Mouse (Mus musculus) forebrain, embryonic 16.5 days (tissue): ENCODE measurements at regions not wholly inside any gene's neighbourhood (a gene's known extent, or its start where the extent isn't known, plus 50 kb on each side); places are given as distances from the start of the nearest gene placed in this dataset.

Experiments
- ATAC-seq: fragments of 200-750 bp; cut with Nextera tagmentation; 2 replicates; pipeline ENCODE4 v1.8.0; 2017; ENCODE audit warnings: mild to moderate bottlenecking, moderate library complexity
- H3K27ac ChIP-seq: fragments of 300-500 bp; sonication (generic); 2 replicates; pipeline ENCODE4 v1.5.1; 2014; ENCODE audit warnings: low read length, control low read depth
- H3K27me3 ChIP-seq: fragments of 300-500 bp; sonication (generic); replicated peaks from 2 replicates; pipeline ENCODE4 v1.6.1; 2014; ENCODE audit warnings: low read length; ENCODE audit not compliant: control insufficient read depth, insufficient read depth
- H3K36me3 ChIP-seq: fragments of 300-500 bp; sonication (generic); 2 replicates; pipeline ENCODE4 v1.6.1; 2014; ENCODE audit not compliant: control insufficient read depth, insufficient read depth
- H3K4me1 ChIP-seq: fragments of 300-500 bp; sonication (generic); replicated peaks from 2 replicates; pipeline ENCODE4 v1.6.1; 2014; ENCODE audit warnings: low read length; ENCODE audit not compliant: control insufficient read depth, insufficient read depth
- H3K4me2 ChIP-seq: fragments of 300-500 bp; sonication (generic); 2 replicates; pipeline ENCODE4 v1.6.1; 2014; ENCODE audit warnings: mild to moderate bottlenecking, low read length, control low read depth
- H3K4me3 ChIP-seq: fragments of 300-500 bp; sonication (generic); replicated peaks from 2 replicates; pipeline ENCODE4 v1.5.1; 2014; ENCODE audit warnings: mild to moderate bottlenecking, low read length, control low read depth
- H3K9ac ChIP-seq: fragments of 300-500 bp; sonication (generic); replicated peaks from 2 replicates; pipeline ENCODE4 v1.6.1; 2014; ENCODE audit warnings: low read depth, low read length, control low read depth
- H3K9me3 ChIP-seq: fragments of 300-500 bp; sonication (generic); 2 replicates; pipeline ENCODE4 v1.6.1; 2016; ENCODE audit warnings: low read length; ENCODE audit not compliant: control insufficient read depth
- WGBS: fragments of 180-500 bp; shearing (Covaris S2); extraction: QIAGEN DNeasy Blood & Tissue Kit; methylation state at CpG from one replicate; pipeline ENCODE4 v1.1.7; 2014; 5-methylcytosine and 5-hydroxymethylcytosine counted together

DNA sequence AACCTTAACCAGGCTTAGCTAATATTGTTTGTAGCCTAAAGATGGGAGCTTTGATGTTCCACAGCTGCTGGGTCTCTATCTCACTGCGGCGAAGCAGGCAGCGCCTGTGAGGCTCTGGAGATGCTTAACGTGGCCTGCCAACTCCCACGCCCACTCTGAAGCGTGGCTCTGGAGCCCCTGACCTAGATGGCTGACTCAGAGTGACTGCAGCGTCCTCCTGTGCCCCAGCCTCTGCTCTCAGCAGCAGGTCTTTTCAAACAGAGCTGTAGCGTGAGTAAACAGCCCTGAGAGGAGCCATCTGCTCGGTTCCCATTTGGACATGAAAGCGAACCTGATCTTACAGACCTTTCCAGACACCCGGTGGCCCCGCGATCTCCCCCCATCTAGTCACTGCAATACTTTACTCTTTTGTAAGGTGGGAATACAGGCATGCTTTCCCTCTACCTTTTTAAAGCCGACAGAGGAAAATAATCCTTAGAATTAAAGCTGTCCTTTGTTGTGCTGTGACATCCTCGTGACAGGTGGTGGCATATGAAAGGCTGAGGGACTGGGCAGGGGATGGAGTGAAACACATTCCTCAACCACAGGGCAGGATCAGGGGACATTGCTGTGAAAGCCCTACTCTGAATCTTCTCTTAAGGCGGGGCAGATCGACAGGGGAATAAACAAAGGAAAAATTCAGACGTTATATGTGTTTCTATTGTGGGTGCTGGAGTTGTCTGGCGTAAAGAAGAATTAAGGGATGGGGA lies 1723.0 kb upstream of the Gm7489 start:
- peak; percentile 58 for ATAC-seq
- Histone ChIP-seq H3K27me3 (no peaks in the 10 kb centered on the region), H3K4me1 (peaks cover 15% of the 10 kb centered on the region), H3K36me3 (no peaks in the 10 kb centered on the region), H3K4me2 (peak overlapping the region; percentile 39), H3K9ac (peak overlapping the region; percentile 44), H3K27ac (peak overlapping the region; percentile 60; the same call in 1 of the 2 replicates), H3K4me3 (no peak overlapping the region), H3K9me3 (no peaks in the 10 kb centered on the region)
- 13% methylated on average over 19 of the region's 19 CpGs for WGBS

DNA sequence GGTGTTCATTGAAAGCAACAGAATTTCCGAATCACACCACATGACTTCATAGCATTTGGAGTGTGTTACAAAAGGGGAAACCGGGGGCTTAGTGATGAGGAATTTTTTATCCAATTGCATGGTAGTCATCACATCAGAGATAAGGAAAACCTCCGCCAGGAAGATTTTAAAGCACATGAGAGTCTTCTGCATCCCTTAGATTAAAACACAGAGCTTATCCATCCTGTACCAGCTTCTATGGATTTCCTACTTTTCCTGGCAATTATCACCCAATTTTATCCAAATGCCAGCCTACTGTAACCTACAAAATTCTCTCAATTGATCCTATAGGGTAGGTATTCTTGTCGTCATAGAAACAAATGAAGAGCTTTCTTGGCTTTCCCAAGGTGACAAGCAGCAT lies 1718.6 kb upstream of the Gm7489 start:
- H3K4me1 ChIP-seq, result peaks cover 8% of the 10 kb centered on the region
- H3K27me3 ChIP-seq, result no peaks in the 10 kb centered on the region
- no peak overlapping the region for H3K4me3 ChIP-seq
- ATAC-seq, result no peak
- no peak overlapping the region for H3K27ac ChIP-seq
- no peaks in the 10 kb centered on the region for H3K36me3 ChIP-seq
- no peaks in the 10 kb centered on the region for H3K9me3 ChIP-seq
- no peak overlapping the region for H3K9ac ChIP-seq
- no peak overlapping the region for H3K4me2 ChIP-seq
- WGBS, result 92% methylated on average over 4 of the region's 4 CpGs

GRCm38 (mm10) chr15:52166595-52167443 lies 1717.9 kb upstream of the Gm7489 start:
- no peaks in the 10 kb centered on the region for H3K9me3 ChIP-seq
- H3K27me3 ChIP-seq, result no peaks in the 10 kb centered on the region
- H3K27ac ChIP-seq, result no peak overlapping the region
- H3K4me3 ChIP-seq, result no peak overlapping the region
- H3K4me2 ChIP-seq, result no peak overlapping the region
- H3K36me3 ChIP-seq, result no peaks in the 10 kb centered on the region
- 74% methylated on average over 10 of the region's 10 CpGs for WGBS
- peaks cover 2% of the 10 kb centered on the region for H3K4me1 ChIP-seq
- no peak for ATAC-seq
- H3K9ac ChIP-seq, result no peak overlapping the region

GRCm38 (mm10) chr15:52167811-52168210 lies 1716.9 kb upstream of the Gm7489 start:
- Histone ChIP-seq H3K4me3 (no peak overlapping the region), H3K27ac (no peak overlapping the region), H3K27me3 (no peaks in the 10 kb centered on the region), H3K4me2 (no peak overlapping the region), H3K9me3 (no peaks in the 10 kb centered on the region), H3K36me3 (no peaks in the 10 kb centered on the region), H3K9ac (no peak overlapping the region), H3K4me1 (no peaks in the 10 kb centered on the region)
- whole genome bisulfite sequencing, result 90% methylated on average over 5 of the region's 5 CpGs
- ATAC-seq, result no peak

DNA sequence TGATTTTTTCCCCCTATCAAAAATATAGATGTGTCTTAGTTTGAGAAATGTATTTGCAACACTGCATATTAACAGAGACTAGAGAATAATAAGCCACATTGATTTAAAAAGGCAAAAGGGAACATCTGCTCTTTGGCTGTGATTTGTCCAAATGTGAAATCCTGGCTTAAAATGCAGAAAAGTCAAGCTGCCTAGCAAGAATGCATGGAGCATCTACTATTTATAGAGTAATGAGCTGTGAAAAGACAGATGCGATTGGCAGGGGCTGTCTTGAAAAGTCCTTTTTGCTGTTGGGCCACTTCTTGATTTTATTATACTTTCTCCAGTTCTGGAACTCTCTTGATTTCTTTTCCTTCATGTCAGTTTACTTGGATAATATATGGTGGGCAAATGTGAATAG lies 1707.8 kb upstream of the Gm7489 start:
- no peaks in the 10 kb centered on the region for H3K9me3 ChIP-seq
- H3K4me2 ChIP-seq, result no peak overlapping the region
- no peak overlapping the region for H3K9ac ChIP-seq
- no peak overlapping the region for H3K27ac ChIP-seq
- no peak overlapping the region for H3K4me3 ChIP-seq
- ATAC-seq, result no peak
- WGBS, result 89% methylated on average over 1 of the region's 1 CpGs
- H3K4me1 ChIP-seq, result no peaks in the 10 kb centered on the region
- H3K36me3 ChIP-seq, result no peaks in the 10 kb centered on the region
- no peaks in the 10 kb centered on the region for H3K27me3 ChIP-seq

DNA sequence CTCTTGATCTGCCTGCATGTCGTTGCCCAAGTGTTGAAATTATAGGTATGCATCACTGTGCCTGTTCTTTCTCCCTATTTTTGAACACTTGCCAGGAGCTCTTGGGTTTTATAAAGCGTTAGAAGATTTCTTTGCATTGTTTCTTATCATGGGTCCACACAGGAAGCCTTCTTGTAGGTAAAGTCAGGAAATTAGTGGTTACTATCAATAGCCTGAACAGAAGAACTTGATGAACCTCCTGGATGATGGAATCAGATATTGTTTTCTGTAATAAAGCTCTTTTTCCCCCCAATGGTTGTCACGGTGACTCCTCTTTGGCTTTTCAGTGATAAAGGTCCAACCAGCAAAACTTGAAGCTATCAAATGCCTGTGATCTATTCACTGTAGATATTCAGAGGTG lies 1706.0 kb upstream of the Gm7489 start:
- H3K4me1 ChIP-seq, result no peaks in the 10 kb centered on the region
- 81% methylated on average over 3 of the region's 3 CpGs for WGBS

DNA sequence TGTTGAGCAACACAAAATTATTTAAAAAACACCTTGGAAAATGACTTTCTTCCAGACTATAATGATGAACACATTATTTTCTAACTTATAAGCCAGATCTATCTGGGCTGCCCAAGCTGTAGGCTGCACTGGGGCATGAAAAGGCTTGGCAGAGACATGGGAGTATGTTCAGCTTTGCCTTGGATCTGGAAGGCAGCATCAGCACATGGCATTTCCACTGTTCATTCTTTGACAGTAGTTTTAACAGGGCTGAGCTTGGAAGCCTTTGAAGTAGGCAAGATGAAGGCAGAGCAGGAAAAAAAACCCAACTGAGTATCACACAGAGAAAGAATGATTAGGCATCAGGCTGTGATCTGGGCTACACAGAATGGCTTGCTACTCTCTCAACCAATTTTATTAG lies 1705.3 kb upstream of the Gm7489 start:
- Histone ChIP-seq H3K4me1 (no peaks in the 10 kb centered on the region), H3K27me3 (no peaks in the 10 kb centered on the region), H3K4me3 (no peak overlapping the region), H3K4me2 (no peak overlapping the region), H3K9me3 (no peaks in the 10 kb centered on the region), H3K36me3 (no peaks in the 10 kb centered on the region), H3K27ac (no peak overlapping the region), H3K9ac (no peak overlapping the region)
- ATAC-seq, result no peak

More for the DNA sequence above, 1706.0 kb upstream of the Gm7489 start:
- H3K4me2 ChIP-seq, result no peak overlapping the region
- no peaks in the 10 kb centered on the region for H3K27me3 ChIP-seq
- no peak overlapping the region for H3K4me3 ChIP-seq
- H3K9me3 ChIP-seq, result no peaks in the 10 kb centered on the region
- ATAC-seq, result no peak
- H3K9ac ChIP-seq, result no peak overlapping the region
- no peak overlapping the region for H3K27ac ChIP-seq
- no peaks in the 10 kb centered on the region for H3K36me3 ChIP-seq

DNA sequence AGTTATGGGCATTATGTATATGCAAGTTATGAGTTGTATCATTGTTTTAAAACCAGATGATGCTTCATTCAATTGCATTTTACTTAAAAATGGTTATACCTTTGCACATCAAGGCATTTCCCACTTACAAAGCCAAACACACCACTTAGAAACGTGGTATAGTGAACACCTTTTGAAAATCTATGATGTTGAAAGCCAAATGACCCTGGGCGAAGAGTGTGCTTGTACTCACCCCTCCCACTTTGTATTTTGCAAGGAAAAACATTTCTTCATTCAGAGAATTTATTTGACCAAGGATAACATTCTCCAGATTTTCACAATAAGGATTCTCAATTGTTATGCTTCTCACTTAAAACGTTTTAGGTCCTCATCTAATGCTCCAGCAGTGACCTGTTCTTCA lies 1693.5 kb upstream of the Gm7489 start:
- H3K4me2 ChIP-seq, result no peak overlapping the region
- H3K4me1 ChIP-seq, result no peaks in the 10 kb centered on the region
- no peak for ATAC-seq
- no peak overlapping the region for H3K27ac ChIP-seq
- no peak overlapping the region for H3K9ac ChIP-seq
- H3K27me3 ChIP-seq, result no peaks in the 10 kb centered on the region
- 75% methylated on average over 3 of the region's 3 CpGs for WGBS
- H3K4me3 ChIP-seq, result no peak overlapping the region
- H3K9me3 ChIP-seq, result no peaks in the 10 kb centered on the region
- H3K36me3 ChIP-seq, result no peaks in the 10 kb centered on the region

GRCm38 (mm10) chr15:52207271-52207670 lies 1677.4 kb upstream of the Gm7489 start:
- Histone ChIP-seq H3K4me1 (no peaks in the 10 kb centered on the region), H3K27me3 (no peaks in the 10 kb centered on the region), H3K4me3 (no peak overlapping the region), H3K27ac (no peak overlapping the region), H3K9ac (no peak overlapping the region), H3K4me2 (no peak overlapping the region), H3K9me3 (no peaks in the 10 kb centered on the region), H3K36me3 (no peaks in the 10 kb centered on the region)
- WGBS, result 63% methylated on average over 3 of the region's 3 CpGs
- ATAC-seq, result no peak
